Mouse (Mus musculus) small intestine, adult 2 months (tissue): ENCODE results near the gene Cdh5.

ENCODE experiments used
- CTCF ChIP-seq: fragments of 200-500 bp; IDR thresholded peaks from 2 replicates; pipeline ENCODE4 v1.5.1; 2012; ENCODE audit warnings: low read depth, mild to moderate bottlenecking, control low read depth, inconsistent platforms, low read length, moderate library complexity, mixed read lengths; ENCODE audit not compliant: insufficient replicate concordance, insufficient read length; ENCODE audit errors: extremely low read depth
- POLR2A ChIP-seq: fragments of 200-500 bp; IDR thresholded peaks from 2 replicates; pipeline ENCODE4 v1.6.1; 2012; ENCODE audit warnings: low read depth, mild to moderate bottlenecking, control low read depth, inconsistent platforms, low read length, moderate library complexity

DNA sequence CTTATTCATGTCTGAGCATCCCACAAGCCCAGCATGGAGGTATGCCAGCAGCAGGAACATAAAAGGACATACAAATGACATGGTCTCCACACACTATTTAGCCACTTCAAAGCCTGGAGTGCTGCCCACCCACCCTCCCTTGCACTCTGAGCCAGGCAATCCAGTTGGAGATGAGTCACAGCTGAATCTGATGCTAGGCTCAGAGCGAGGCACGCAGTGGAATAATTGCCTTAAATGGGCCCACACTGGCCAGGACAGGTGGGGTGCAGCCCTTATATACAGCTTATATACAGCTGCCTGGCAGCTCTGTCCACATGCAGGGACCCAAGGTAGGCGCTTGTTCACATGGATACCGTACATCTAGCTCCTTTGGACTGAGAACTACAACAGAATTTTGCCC lies 75.6 kb downstream of the Cdh5 start:
- TF ChIP-seq CTCF (no peak), POLR2A (no peak)
